Mouse (Mus musculus) forebrain, embryonic 11.5 days (tissue): ENCODE data around the gene AC134908.4. TPM values are rescaled to one million over a fixed set of nuclear protein-coding genes. Genes with fewer than 3 reads are reported as not detected.
A peak's percentile ranks its signal among the peaks of the same experiment; 100 is the strongest.

Experiments used
- ATAC-seq: fragments of 200-750 bp; cut with Nextera tagmentation; replicated peaks from 2 replicates; pipeline ENCODE4 v1.8.0; 2017; ENCODE audit warnings: moderate TSS enrichment; ENCODE audit not compliant: low FRiP score
- DNase-seq: peaks from one replicate; pipeline ENCODE4 v3.0.0-alpha.2; 2017; ENCODE audit warnings: low spot score
- H3K27ac ChIP-seq: fragments of 300-500 bp; sonication (generic); 2 replicates; pipeline ENCODE4 v1.5.1; 2014; ENCODE audit warnings: low read depth, low read length
- H3K27me3 ChIP-seq: fragments of 300-500 bp; sonication (generic); 2 replicates; pipeline ENCODE4 v1.6.1; 2014; ENCODE audit warnings: mild to moderate bottlenecking, low read length, mixed read lengths; ENCODE audit not compliant: control insufficient read depth, insufficient read depth
- H3K36me3 ChIP-seq: fragments of 300-500 bp; sonication (generic); 2 replicates; pipeline ENCODE4 v1.6.1; 2014; ENCODE audit warnings: mild to moderate bottlenecking, low read length, moderate library complexity, mixed read lengths; ENCODE audit not compliant: control insufficient read depth, insufficient read depth
- H3K4me1 ChIP-seq: fragments of 300-500 bp; sonication (generic); replicated peaks from 2 replicates; pipeline ENCODE4 v1.6.1; 2014; ENCODE audit warnings: low read length, mixed read lengths; ENCODE audit not compliant: control insufficient read depth, insufficient read depth
- H3K4me2 ChIP-seq: fragments of 300-500 bp; sonication (generic); 2 replicates; pipeline ENCODE4 v1.6.1; 2014; ENCODE audit warnings: low read depth, mild to moderate bottlenecking, low read length, moderate library complexity, mixed read lengths; ENCODE audit not compliant: severe bottlenecking
- H3K4me3 ChIP-seq: fragments of 300-500 bp; sonication (generic); 2 replicates; pipeline ENCODE4 v1.5.1; 2014; ENCODE audit warnings: low read depth, low read length
- H3K9ac ChIP-seq: fragments of 300-500 bp; sonication (generic); 2 replicates; pipeline ENCODE4 v1.6.1; 2014; ENCODE audit warnings: low read length
- H3K9me3 ChIP-seq: fragments of 300-500 bp; sonication (generic); 2 replicates; pipeline ENCODE4 v1.6.1; 2016; ENCODE audit warnings: low read length, mixed read lengths; ENCODE audit not compliant: control insufficient read depth
- WGBS: fragments of 180-500 bp; shearing (Covaris S2); extraction: QIAGEN DNeasy Blood & Tissue Kit; methylation state at CpG from one replicate; pipeline ENCODE4 v1.1.7; 2014; 5-methylcytosine and 5-hydroxymethylcytosine counted together
- polyA plus RNA-seq: library from polyadenylated mRNA; unstranded; fragments of >200 nt; fragmentation: Nextera tagmentation; extraction: Ambion mirVana; gene quantifications from 2 replicates; pipeline ENCODE4 v1.2.1, GENCODE M21; 2014

The AC134908.4 gene
- polyA plus RNA-seq, 1 experiment from 2014 or later = not detected

GRCm38 (mm10) chr17:25806507-25806906 is 11.0 kb upstream of the AC134908.4 start:
- no peak overlapping the region for H3K9ac ChIP-seq
- H3K27ac ChIP-seq = no peak overlapping the region
- H3K4me3 ChIP-seq = no peak overlapping the region
- H3K9me3 ChIP-seq = no peaks in the 10 kb centered on the region
- peaks cover 20% of the 10 kb centered on the region for H3K4me1 ChIP-seq
- no peaks in the 10 kb centered on the region for H3K36me3 ChIP-seq
- ATAC-seq = no peak
- H3K27me3 ChIP-seq = no peaks in the 10 kb centered on the region
- DNase-seq = no peak
- 92% methylated on average over 4 of the region's 4 CpGs for WGBS
- H3K4me2 ChIP-seq = no peak overlapping the region

DNA sequence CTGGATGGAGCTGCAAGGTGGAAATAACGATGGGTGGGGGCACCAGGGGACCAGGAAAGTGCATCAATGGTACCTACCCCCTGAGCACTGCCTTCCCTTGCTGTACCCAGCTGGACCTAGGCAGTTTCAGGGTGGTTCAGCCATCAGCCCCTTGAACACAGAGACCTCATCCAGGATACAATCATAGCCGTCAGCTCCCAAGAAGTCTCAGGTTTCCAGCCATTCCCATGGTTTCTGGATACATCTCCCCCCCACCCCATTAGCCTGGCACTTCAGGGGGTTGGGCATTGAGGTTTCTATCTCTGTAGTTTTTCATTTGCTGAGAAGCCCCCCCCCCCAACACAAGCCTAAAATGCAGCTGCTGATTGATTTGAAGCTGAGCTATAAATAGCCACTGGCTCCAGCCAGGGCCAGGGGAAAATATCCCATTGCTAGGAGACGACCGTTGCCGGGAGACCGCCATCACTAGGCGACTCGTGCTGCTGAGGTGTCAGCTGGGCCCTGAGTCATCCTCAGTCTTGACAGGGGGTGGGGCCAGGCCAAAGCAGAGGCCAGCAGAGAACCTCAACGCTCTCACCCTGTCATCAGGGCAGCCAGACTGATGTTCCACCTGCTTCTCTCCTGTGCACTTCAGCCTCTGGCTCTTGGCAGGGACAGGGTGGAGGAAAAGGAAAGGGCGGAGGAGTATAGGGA is 7.5 kb upstream of the AC134908.4 start:
- ATAC-seq = peak; percentile 90
- 13% methylated on average over 10 of the region's 10 CpGs for WGBS
- H3K27me3 ChIP-seq = no peaks in the 10 kb centered on the region

DNA sequence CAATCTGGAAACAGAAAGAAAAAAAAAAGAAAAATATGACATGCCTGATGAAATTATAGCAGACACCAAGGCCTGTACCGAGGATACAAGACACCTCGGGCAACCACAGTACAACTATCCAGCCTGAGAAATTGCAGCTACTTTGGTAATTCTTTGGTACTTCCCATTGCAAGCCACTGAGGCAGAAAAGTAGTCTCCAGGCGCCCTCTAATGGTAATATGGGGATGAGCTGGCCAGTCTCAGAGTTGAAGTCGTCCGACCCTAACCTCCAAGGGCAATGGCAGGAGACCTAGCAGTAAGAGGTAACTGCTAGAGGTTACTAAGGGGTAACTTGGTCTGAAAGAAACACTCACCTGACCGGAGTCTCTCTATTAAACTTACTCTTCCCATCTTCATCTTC is 5.6 kb upstream of the AC134908.4 start:
- ATAC-seq = no peak
- Histone ChIP-seq H3K4me2 (no peak overlapping the region), H3K36me3 (no peaks in the 10 kb centered on the region), H3K9me3 (no peaks in the 10 kb centered on the region), H3K9ac (no peak overlapping the region), H3K4me1 (peaks cover 12% of the 10 kb centered on the region; the same call in 1 of the 2 replicates), H3K4me3 (no peak overlapping the region), H3K27ac (no peak overlapping the region), H3K27me3 (no peaks in the 10 kb centered on the region)
- WGBS = 5% methylated on average over 6 of the region's 6 CpGs
- DNase-seq = peak; percentile 77

More for the DNA sequence above, 7.5 kb upstream of the AC134908.4 start:
- H3K4me3 ChIP-seq = no peak overlapping the region
- peak overlapping the region; percentile 77 for H3K27ac ChIP-seq
- peak; percentile 89 for DNase-seq
- H3K9me3 ChIP-seq = no peaks in the 10 kb centered on the region
- H3K36me3 ChIP-seq = no peaks in the 10 kb centered on the region
- peak overlapping the region; percentile 15; the same call in 1 of the 2 replicates for H3K4me2 ChIP-seq
- peak overlapping the region; percentile 44 for H3K9ac ChIP-seq
- H3K4me1 ChIP-seq = peaks cover 12% of the 10 kb centered on the region; the same call in 1 of the 2 replicates

- Histone ChIP-seq H3K36me3 (no peaks in the 10 kb centered on the region), H3K9me3 (no peaks in the 10 kb centered on the region), H3K4me1 (peaks cover 29% of the 10 kb centered on the region), H3K4me2 (peak within 1 kb of the TSS; percentile 91), H3K27ac (peak within 1 kb of the TSS; percentile 94), H3K9ac (peak within 1 kb of the TSS; percentile 90), H3K4me3 (peak within 1 kb of the TSS; percentile 82), H3K27me3 (no peaks in the 10 kb centered on the region)
- DNase-seq = peak; percentile 96
- WGBS = 1% methylated on average over 30 of the region's 35 CpGs
- peak; percentile 72 for ATAC-seq
Measured at GRCm38 (mm10) chr17:25796951-25797369, 1.5 kb upstream of the AC134908.4 start, which contains the start of gene Metrn. Gene Metrn (minus strand): TSS chr17:25797136.

GRCm38 (mm10) chr17:25796211-25796771 is 832 bp upstream of the AC134908.4 start:
- peaks cover 31% of the 10 kb centered on the region for H3K4me1 ChIP-seq

GRCm38 (mm10) chr17:25794998-25795397 is 461 bp downstream of the AC134908.4 start:
- no peak for ATAC-seq
- Histone ChIP-seq H3K27ac (peak overlapping the region; percentile 94), H3K4me3 (peak overlapping the region; percentile 82), H3K9ac (peak overlapping the region; percentile 90), H3K36me3 (no peaks in the 10 kb centered on the region), H3K4me2 (peak overlapping the region; percentile 91), H3K9me3 (no peaks in the 10 kb centered on the region), H3K27me3 (no peaks in the 10 kb centered on the region), H3K4me1 (peaks cover 37% of the 10 kb centered on the region)
- peak; percentile 66 for DNase-seq
- WGBS = 51% methylated on average over 17 of the region's 17 CpGs

More at GRCm38 (mm10) chr17:25796211-25796771, 832 bp upstream of the AC134908.4 start:
- H3K9ac ChIP-seq = peak overlapping the region; percentile 90
- H3K4me3 ChIP-seq = peak overlapping the region; percentile 82
- H3K9me3 ChIP-seq = no peaks in the 10 kb centered on the region
- H3K27me3 ChIP-seq = no peaks in the 10 kb centered on the region
- peak overlapping the region; percentile 94 for H3K27ac ChIP-seq
- peak overlapping the region; percentile 91 for H3K4me2 ChIP-seq
- no peaks in the 10 kb centered on the region for H3K36me3 ChIP-seq
- DNase-seq (peak; percentile 68), ATAC-seq (no peak)
- WGBS = under 1% methylated on average over 37 of the region's 37 CpGs

DNA sequence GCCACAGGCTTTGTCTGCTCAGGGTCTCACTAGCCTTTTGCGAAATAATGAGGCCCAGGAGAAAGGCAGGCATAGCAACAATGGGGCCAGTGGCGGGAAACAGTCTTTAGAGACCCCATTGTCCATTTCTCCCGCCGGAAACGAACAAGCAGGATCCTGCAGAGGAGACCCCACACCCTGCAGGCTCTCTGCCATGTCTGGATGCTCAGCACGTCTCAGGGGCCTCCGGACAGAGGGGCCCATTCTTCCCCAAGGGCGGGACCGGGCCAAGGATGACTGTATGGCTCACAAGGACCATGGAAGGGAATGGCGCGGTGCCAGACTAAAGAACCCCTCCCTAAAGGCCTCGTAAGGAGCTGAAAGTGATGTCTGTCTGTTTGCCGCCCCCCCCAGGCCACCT is 1.3 kb downstream of the AC134908.4 start:
- WGBS = 20% methylated on average over 13 of the region's 13 CpGs
- Histone ChIP-seq H3K9ac (peak overlapping the region; percentile 90), H3K9me3 (no peaks in the 10 kb centered on the region), H3K4me3 (peak overlapping the region; percentile 82), H3K27ac (peak overlapping the region; percentile 94), H3K4me1 (peaks cover 37% of the 10 kb centered on the region), H3K36me3 (no peaks in the 10 kb centered on the region; the same call in 1 of the 2 replicates), H3K4me2 (peak overlapping the region; percentile 91), H3K27me3 (no peaks in the 10 kb centered on the region)
- DNase-seq = peak; percentile 74
- peak; percentile 32; the same call in 1 of the 2 replicates for ATAC-seq

DNA sequence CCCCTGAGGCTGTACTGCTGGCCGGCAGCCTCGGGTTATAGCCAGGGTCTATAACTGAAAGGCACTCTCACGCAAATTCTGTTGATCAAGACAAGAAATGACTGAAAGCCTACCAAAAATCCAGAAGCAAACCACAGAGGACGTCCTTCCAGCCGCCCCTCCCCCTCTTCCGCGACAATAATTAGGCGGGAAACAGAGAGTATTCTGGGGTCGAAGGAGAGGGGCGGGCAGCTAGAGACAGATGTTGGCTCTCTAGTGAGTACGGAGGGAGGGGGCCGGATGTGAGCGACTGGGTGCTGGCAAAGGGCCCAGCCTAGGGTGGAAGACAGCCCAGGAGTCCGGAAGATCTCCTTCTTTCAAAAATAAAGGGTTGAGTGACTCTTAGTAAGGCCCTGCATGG is 2.8 kb downstream of the AC134908.4 start, which contains the start of gene Fam173a:
Gene Fam173a, minus strand, starts transcription at position 287 of the 400 bp plus-strand sequence.
- Histone ChIP-seq H3K4me1 (peaks cover 37% of the 10 kb centered on the region), H3K36me3 (no peaks in the 10 kb centered on the region; the same call in none of the 2 replicates), H3K4me2 (peak within 1 kb of the TSS; percentile 93), H3K9me3 (no peaks in the 10 kb centered on the region), H3K27ac (peak within 1 kb of the TSS; percentile 94), H3K27me3 (no peaks in the 10 kb centered on the region), H3K9ac (peak within 1 kb of the TSS; percentile 90), H3K4me3 (peak within 1 kb of the TSS; percentile 75)
- DNase-seq (peak; percentile 83), ATAC-seq (peak; percentile 34; the same call in 1 of the 2 replicates)
- under 1% methylated on average over 14 of the region's 14 CpGs for WGBS
